Mouse (Mus musculus) B cell, adult 67 days (primary cell): ENCODE data around the gene Alg1. TPM values are rescaled to one million over a fixed set of nuclear protein-coding genes. Genes with fewer than 3 reads are reported as not detected.

Source experiments
- total RNA-seq, 2 experiments: library from RNA; stranded (reverse); gene quantifications; 4 replicates each; pipeline ENCODE4 v1.2.4; 2023

Alg1 gene
- total RNA-seq: 10 to 100 TPM; 40.5 to 43.1 TPM

DNA sequence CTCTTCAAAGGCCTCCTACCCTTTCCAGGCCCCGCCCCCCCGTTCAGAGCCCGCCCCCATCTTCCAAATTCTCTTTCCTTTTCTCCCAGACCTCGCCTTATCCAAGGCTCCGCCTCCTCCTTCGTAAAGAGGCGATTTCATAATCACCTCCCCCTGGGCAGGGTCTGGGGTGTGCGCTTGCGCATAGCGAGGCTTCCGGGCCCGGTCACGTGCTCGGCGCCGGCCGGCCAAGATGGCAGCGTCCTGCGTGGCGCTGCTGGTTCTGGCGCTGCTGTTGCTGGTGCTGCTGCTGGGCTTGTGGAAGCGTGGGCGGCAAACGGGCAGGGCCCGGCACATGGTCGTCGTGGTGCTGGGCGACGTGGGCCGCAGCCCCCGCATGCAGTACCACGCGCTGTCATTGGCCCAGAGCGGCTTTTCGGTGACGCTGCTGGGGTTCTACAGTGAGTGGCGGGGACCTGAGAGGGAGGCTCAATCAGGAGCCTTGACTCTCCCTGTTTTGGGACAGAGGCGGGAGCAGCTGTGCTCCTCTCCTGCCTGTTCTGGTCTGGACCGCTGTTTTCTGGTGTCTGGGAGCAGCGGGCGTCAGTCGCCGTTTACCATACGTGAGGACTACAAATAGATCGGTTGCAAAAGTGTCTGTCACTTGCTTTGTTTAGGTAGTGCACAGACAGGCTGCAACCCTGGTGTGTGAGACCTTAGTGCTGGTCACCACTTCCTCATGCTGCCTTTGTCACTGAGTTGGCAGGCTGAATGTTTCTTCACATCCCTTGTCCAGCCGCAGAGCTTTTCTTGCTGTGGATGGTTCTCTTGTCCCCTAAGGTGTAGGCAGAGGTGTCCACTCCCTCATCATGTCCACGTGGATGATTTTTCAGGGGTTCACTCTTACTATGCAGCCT, at the start of gene Alg1:
Gene Alg1, plus strand, starts transcription at position 204 of the 896 bp plus-strand sequence.

GRCm38 (mm10) chr16:5203668-5204433, 29.6 kb upstream of the Alg1 start, which contains the start of gene Nagpa:
TSS of gene Nagpa (minus strand) at chr16:5204012.

DNA sequence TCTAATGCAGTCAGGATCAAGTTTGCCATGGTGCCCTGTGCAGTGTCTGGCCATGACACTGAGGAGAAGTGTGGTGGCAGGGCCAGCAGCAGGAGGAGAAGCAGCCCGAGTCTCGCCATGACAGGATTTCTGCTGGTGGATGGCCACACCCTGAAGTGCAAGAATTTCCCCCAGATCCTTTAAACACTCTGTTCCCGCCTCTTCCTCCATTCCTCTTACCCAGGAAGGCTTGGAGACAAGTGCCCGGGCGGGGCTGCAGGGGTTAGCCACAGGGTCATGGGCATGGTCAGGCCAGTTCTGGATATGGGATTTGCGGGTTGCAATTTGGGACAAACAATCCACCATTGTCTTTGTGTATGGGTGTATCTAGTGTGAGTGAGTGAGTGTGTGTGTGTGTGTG, 11.3 kb upstream of the Alg1 start, which contains the start of gene AU021092:
Gene AU021092, minus strand, starts transcription at position 160 of the 400 bp plus-strand sequence.

DNA sequence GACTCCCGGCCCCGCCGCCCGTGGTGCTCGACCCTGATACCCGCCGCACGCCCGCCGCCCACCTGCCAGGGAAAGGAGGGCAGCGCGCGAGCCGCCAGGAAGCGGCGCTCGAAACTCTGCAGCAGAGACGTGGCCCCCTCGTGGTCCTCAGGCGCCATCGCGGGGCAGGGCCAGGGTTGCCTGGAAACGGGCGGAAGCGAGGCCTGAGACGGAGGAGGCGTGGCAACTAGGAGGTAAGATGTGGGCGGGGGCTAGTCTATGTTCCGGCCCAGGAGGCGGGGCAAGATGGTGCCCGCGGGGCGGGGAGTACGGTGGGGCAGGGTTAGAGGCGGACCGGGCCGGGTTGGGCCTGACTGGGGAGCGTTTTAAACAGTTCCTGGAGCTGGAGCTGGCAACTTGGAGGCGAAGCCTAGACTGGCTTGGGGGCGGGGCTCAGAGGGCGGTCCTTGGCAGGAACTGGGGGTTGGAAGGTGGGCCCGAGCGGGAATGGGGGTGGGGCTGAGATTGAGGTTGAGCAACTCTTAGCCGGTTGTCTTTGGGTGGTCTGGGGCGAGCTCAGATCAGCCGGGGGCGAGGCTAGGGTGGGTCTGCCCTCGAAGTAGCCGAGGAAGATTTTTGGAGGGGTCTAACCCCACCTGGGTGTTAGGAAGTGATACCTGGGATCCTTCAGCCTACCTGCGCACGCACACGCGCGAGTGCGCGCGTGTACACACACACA, 22.5 kb downstream of the Alg1 start, which contains the start of gene Eef2kmt:
Gene Eef2kmt, minus strand, starts transcription at position 205 of the 718 bp plus-strand sequence.

Other genes starting within 250 kb of the Alg1 start
- gene Sept12, start 235.8 kb upstream of the Alg1 start, total RNA-seq: not detected
- gene Smim22, start 226.3 kb upstream of the Alg1 start, total RNA-seq: not detected
- gene Rogdi, start 220.1 kb upstream of the Alg1 start, total RNA-seq: 100 to 1,000 TPM; 112 to 123 TPM
- gene Glyr1, start 183.8 kb upstream of the Alg1 start, total RNA-seq: 100 to 1,000 TPM; 147 to 159 TPM
- 10 to 100 TPM; 77.1 to 82.6 TPM for gene Ubn1, start 183.6 kb upstream of the Alg1 start, total RNA-seq
- 1 to 10 TPM; 7.5 to 7.9 TPM for gene Ppl, start 101.2 kb upstream of the Alg1 start, total RNA-seq
- gene Sec14l5, start 86.5 kb upstream of the Alg1 start, total RNA-seq: under 1 TPM; 0.09 to 0.24 TPM
- gene Nagpa, start 29.6 kb upstream of the Alg1 start, total RNA-seq: 10 to 100 TPM; 30.2 to 40.0 TPM
- not detected for gene AU021092, start 11.3 kb upstream of the Alg1 start, total RNA-seq
- 10 to 100 TPM; 16.8 to 23.3 TPM for gene Eef2kmt, start 22.4 kb downstream of the Alg1 start, total RNA-seq